Mouse (Mus musculus) embryo, embryonic 11 days (tissue): ENCODE data around the gene Thpo.

ENCODE experiments used
- DNase-seq: peaks from one replicate; pipeline ENCODE4 v3.0.0-alpha.2; 2015

Thpo gene

GRCm38 (mm10) chr16:20733731-20734730, at the start of gene Thpo:
TSS of gene Thpo (minus strand) at chr16:20734511.
- DNase-seq = peak; percentile 58

GRCm38 (mm10) chr16:20783891-20784290, 49.6 kb upstream of the Thpo start:
- no peak for DNase-seq

- DNase-seq = no peak
Observed at GRCm38 (mm10) chr16:20781101-20781630, 46.9 kb upstream of the Thpo start.

GRCm38 (mm10) chr16:20779846-20780245, 45.5 kb upstream of the Thpo start:
- DNase-seq = no peak

- DNase-seq = no peak
Observed at GRCm38 (mm10) chr16:20775021-20775420, 40.7 kb upstream of the Thpo start.

- peak; percentile 72 for DNase-seq
Observed at GRCm38 (mm10) chr16:20765244-20765643, 30.9 kb upstream of the Thpo start.

GRCm38 (mm10) chr16:20761681-20762080, 27.4 kb upstream of the Thpo start:
- peak; percentile 62 for DNase-seq

- no peak for DNase-seq
Observed at GRCm38 (mm10) chr16:20757385-20757784, 23.1 kb upstream of the Thpo start.

GRCm38 (mm10) chr16:20756052-20756451, 21.7 kb upstream of the Thpo start:
- DNase-seq = no peak

- DNase-seq = peak; percentile 9
Observed at GRCm38 (mm10) chr16:20750518-20750917, 16.2 kb upstream of the Thpo start.

- DNase-seq = no peak
Observed at GRCm38 (mm10) chr16:20746641-20747040, 12.3 kb upstream of the Thpo start.

GRCm38 (mm10) chr16:20739845-20740244, 5.5 kb upstream of the Thpo start:
- DNase-seq = no peak

- DNase-seq = no peak
Observed at GRCm38 (mm10) chr16:20736823-20737222, 2.5 kb upstream of the Thpo start.

- DNase-seq = no peak
Observed at GRCm38 (mm10) chr16:20736168-20736567, 1.9 kb upstream of the Thpo start.

GRCm38 (mm10) chr16:20735651-20736050, 1.3 kb upstream of the Thpo start:
- DNase-seq = no peak

GRCm38 (mm10) chr16:20732925-20733730, 1.2 kb downstream of the Thpo start, which contains the start of gene Chrd:
TSS of gene Chrd (plus strand) at chr16:20733127.
- peak; percentile 82 for DNase-seq

- peak; percentile 10 for DNase-seq
Observed at GRCm38 (mm10) chr16:20732251-20732924, 1.9 kb downstream of the Thpo start.

GRCm38 (mm10) chr16:20731688-20732087, 2.6 kb downstream of the Thpo start:
- DNase-seq = peak; percentile 17

- DNase-seq = no peak
Observed at GRCm38 (mm10) chr16:20730293-20730711, 4.0 kb downstream of the Thpo start.

- no peak for DNase-seq
Observed at GRCm38 (mm10) chr16:20726384-20726783, 7.9 kb downstream of the Thpo start.

GRCm38 (mm10) chr16:20725750-20726149, 8.6 kb downstream of the Thpo start:
- no peak for DNase-seq

GRCm38 (mm10) chr16:20725321-20725720, 9.0 kb downstream of the Thpo start:
- DNase-seq = no peak

GRCm38 (mm10) chr16:20724338-20724748, 10.0 kb downstream of the Thpo start:
- DNase-seq = peak; percentile 82
